Mouse (Mus musculus) midbrain, embryonic 15.5 days (tissue): ENCODE results near the gene Lzts2. TPM values are rescaled to one million over a fixed set of nuclear protein-coding genes. Genes with fewer than 3 reads are reported as not detected.
A peak's percentile ranks its signal among the peaks of the same experiment; 100 is the strongest.

Experiments
- ATAC-seq: fragments of 200-750 bp; cut with Nextera tagmentation; replicated peaks from 2 replicates; pipeline ENCODE4 v1.8.0; 2017; ENCODE audit warnings: moderate TSS enrichment
- H3K27ac ChIP-seq: fragments of 300-500 bp; sonication (generic); 2 replicates; pipeline ENCODE4 v1.5.1; 2015; ENCODE audit warnings: mild to moderate bottlenecking, inconsistent platforms
- H3K27me3 ChIP-seq: fragments of 300-500 bp; sonication (generic); replicated peaks from 2 replicates; pipeline ENCODE4 v1.6.1; 2015; ENCODE audit warnings: inconsistent platforms
- H3K36me3 ChIP-seq: fragments of 300-500 bp; sonication (generic); replicated peaks from 2 replicates; pipeline ENCODE4 v1.6.1; 2015; ENCODE audit warnings: inconsistent platforms
- H3K4me1 ChIP-seq: fragments of 300-500 bp; sonication (generic); 2 replicates; pipeline ENCODE4 v1.6.1; 2015; ENCODE audit warnings: inconsistent platforms
- H3K4me2 ChIP-seq: fragments of 300-500 bp; sonication (generic); 2 replicates; pipeline ENCODE4 v1.6.1; 2015; ENCODE audit warnings: inconsistent platforms, mild to moderate bottlenecking, moderate library complexity
- H3K4me3 ChIP-seq: fragments of 300-500 bp; sonication (generic); 2 replicates; pipeline ENCODE4 v1.5.1; 2015; ENCODE audit warnings: mild to moderate bottlenecking, inconsistent platforms
- H3K9ac ChIP-seq: fragments of 300-500 bp; sonication (generic); 2 replicates; pipeline ENCODE4 v1.6.1; 2015; ENCODE audit warnings: mild to moderate bottlenecking, inconsistent platforms
- H3K9me3 ChIP-seq: fragments of 300-500 bp; sonication (generic); 2 replicates; pipeline ENCODE4 v1.6.1; 2016; ENCODE audit warnings: inconsistent platforms
- WGBS: fragments of 180-500 bp; shearing (Covaris S2); methylation state at CpG from one replicate; pipeline ENCODE4 v1.1.7; 2015; ENCODE audit warnings: mixed read lengths; 5-methylcytosine and 5-hydroxymethylcytosine counted together
- polyA plus RNA-seq: library from polyadenylated mRNA; unstranded; fragments of >200 nt; fragmentation: Nextera tagmentation; extraction: Ambion mirVana; gene quantifications from 2 replicates; pipeline ENCODE4 v1.2.1, GENCODE M21; 2015

The Lzts2 gene
- polyA plus RNA-seq, 1 experiment from 2014 or later = 25.2 TPM

- Histone ChIP-seq H3K9me3 (no peaks in the 10 kb centered on the region), H3K4me1 (peaks cover 53% of the 10 kb centered on the region), H3K9ac (peak overlapping the region; percentile 65), H3K36me3 (no peaks in the 10 kb centered on the region), H3K4me3 (peak overlapping the region; percentile 74), H3K27ac (peak overlapping the region; percentile 93), H3K27me3 (0 out of 2 replicates have a peak, but pooled peaks cover 3% of the 10 kb centered on the region), H3K4me2 (peak overlapping the region; percentile 87)
- peak; percentile 69 for ATAC-seq
- WGBS = under 1% methylated on average over 25 of the region's 27 CpGs
Observed at GRCm38 (mm10) chr19:45017216-45017771, 3.1 kb downstream of the Lzts2 start.

- under 1% methylated on average over 28 of the region's 48 CpGs for WGBS
- Histone ChIP-seq H3K27ac (peak overlapping the region; percentile 93), H3K4me3 (peak overlapping the region; percentile 74), H3K4me2 (peak overlapping the region; percentile 87), H3K27me3 (0 out of 2 replicates have a peak, but pooled peaks cover 3% of the 10 kb centered on the region), H3K36me3 (no peaks in the 10 kb centered on the region), H3K9me3 (no peaks in the 10 kb centered on the region), H3K4me1 (peaks cover 53% of the 10 kb centered on the region), H3K9ac (peak overlapping the region; percentile 65)
- ATAC-seq = peak; percentile 76
Observed at GRCm38 (mm10) chr19:45017909-45018308, 3.7 kb downstream of the Lzts2 start.

- peak overlapping the region; percentile 65 for H3K9ac ChIP-seq
- H3K27me3 ChIP-seq = 0 out of 2 replicates have a peak, but pooled peaks cover 3% of the 10 kb centered on the region
- peak; percentile 12 for ATAC-seq
- peak overlapping the region; percentile 87 for H3K4me2 ChIP-seq
- peaks cover 53% of the 10 kb centered on the region for H3K4me1 ChIP-seq
- 0% methylated on average over 13 of the region's 13 CpGs for WGBS
- H3K27ac ChIP-seq = peak overlapping the region; percentile 93
- no peaks in the 10 kb centered on the region for H3K36me3 ChIP-seq
- H3K9me3 ChIP-seq = no peaks in the 10 kb centered on the region
- peak overlapping the region; percentile 74 for H3K4me3 ChIP-seq
Observed at GRCm38 (mm10) chr19:45018351-45018831, 4.2 kb downstream of the Lzts2 start.

GRCm38 (mm10) chr19:45020348-45020747 lies 6.1 kb downstream of the Lzts2 start:
- no peaks in the 10 kb centered on the region for H3K27me3 ChIP-seq
- H3K4me2 ChIP-seq = no peak overlapping the region
- 0 out of 2 replicates have a peak, but pooled peaks cover 5% of the 10 kb centered on the region for H3K36me3 ChIP-seq
- H3K4me3 ChIP-seq = no peak overlapping the region
- no peaks in the 10 kb centered on the region for H3K9me3 ChIP-seq
- 74% methylated on average over 6 of the region's 6 CpGs for WGBS
- no peak overlapping the region for H3K9ac ChIP-seq
- H3K4me1 ChIP-seq = peaks cover 46% of the 10 kb centered on the region
- H3K27ac ChIP-seq = no peak overlapping the region
- ATAC-seq = no peak

- no peak for ATAC-seq
- H3K9ac ChIP-seq = no peak overlapping the region
- H3K9me3 ChIP-seq = no peaks in the 10 kb centered on the region
- H3K27me3 ChIP-seq = no peaks in the 10 kb centered on the region
- no peak overlapping the region for H3K4me3 ChIP-seq
- H3K4me1 ChIP-seq = peaks cover 36% of the 10 kb centered on the region
- H3K27ac ChIP-seq = no peak overlapping the region
- H3K36me3 ChIP-seq = peaks cover 12% of the 10 kb centered on the region; the same call in 1 of the 2 replicates
- WGBS = 94% methylated on average over 15 of the region's 15 CpGs
- H3K4me2 ChIP-seq = no peak overlapping the region
Observed at GRCm38 (mm10) chr19:45021362-45021761, 7.1 kb downstream of the Lzts2 start.

GRCm38 (mm10) chr19:45023993-45024392 lies 9.8 kb downstream of the Lzts2 start:
- H3K9ac ChIP-seq = no peak overlapping the region
- H3K27ac ChIP-seq = no peak overlapping the region
- WGBS = 84% methylated on average over 11 of the region's 11 CpGs
- H3K27me3 ChIP-seq = no peaks in the 10 kb centered on the region
- H3K36me3 ChIP-seq = peaks cover 12% of the 10 kb centered on the region; the same call in 1 of the 2 replicates
- ATAC-seq = no peak; the same call in 1 of the 2 replicates
- H3K4me1 ChIP-seq = peaks cover 21% of the 10 kb centered on the region
- H3K4me3 ChIP-seq = no peak overlapping the region
- H3K9me3 ChIP-seq = no peaks in the 10 kb centered on the region
- no peak overlapping the region for H3K4me2 ChIP-seq

GRCm38 (mm10) chr19:45024775-45025174 lies 10.6 kb downstream of the Lzts2 start:
- H3K4me2 ChIP-seq = no peak overlapping the region
- H3K4me3 ChIP-seq = no peak overlapping the region
- H3K4me1 ChIP-seq = peaks cover 17% of the 10 kb centered on the region
- peaks cover 12% of the 10 kb centered on the region; the same call in 1 of the 2 replicates for H3K36me3 ChIP-seq
- H3K9ac ChIP-seq = no peak overlapping the region
- ATAC-seq = no peak
- no peaks in the 10 kb centered on the region for H3K9me3 ChIP-seq
- no peak overlapping the region for H3K27ac ChIP-seq
- H3K27me3 ChIP-seq = no peaks in the 10 kb centered on the region
- 89% methylated on average over 20 of the region's 20 CpGs for WGBS

GRCm38 (mm10) chr19:45025937-45026568 lies 11.8 kb downstream of the Lzts2 start:
- Histone ChIP-seq H3K4me1 (peaks cover 13% of the 10 kb centered on the region), H3K27ac (no peak overlapping the region), H3K9me3 (no peaks in the 10 kb centered on the region), H3K27me3 (no peaks in the 10 kb centered on the region), H3K9ac (no peak overlapping the region), H3K36me3 (peaks cover 12% of the 10 kb centered on the region; the same call in 1 of the 2 replicates), H3K4me2 (no peak overlapping the region), H3K4me3 (no peak overlapping the region)
- no peak for ATAC-seq
- 93% methylated on average over 37 of the region's 37 CpGs for WGBS

- Histone ChIP-seq H3K4me1 (peaks cover 10% of the 10 kb centered on the region), H3K27me3 (no peaks in the 10 kb centered on the region), H3K36me3 (peaks cover 12% of the 10 kb centered on the region; the same call in 1 of the 2 replicates), H3K4me3 (no peak overlapping the region), H3K4me2 (no peak overlapping the region), H3K9ac (no peak overlapping the region), H3K27ac (no peak overlapping the region), H3K9me3 (no peaks in the 10 kb centered on the region)
- WGBS = 88% methylated on average over 6 of the region's 6 CpGs
- ATAC-seq = no peak
Observed at GRCm38 (mm10) chr19:45026958-45027670, 12.9 kb downstream of the Lzts2 start.

GRCm38 (mm10) chr19:45027848-45028247 lies 13.6 kb downstream of the Lzts2 start:
- Histone ChIP-seq H3K27me3 (no peaks in the 10 kb centered on the region), H3K36me3 (peaks cover 12% of the 10 kb centered on the region; the same call in 1 of the 2 replicates), H3K4me2 (no peak overlapping the region), H3K4me1 (peaks cover 7% of the 10 kb centered on the region), H3K9ac (no peak overlapping the region), H3K27ac (no peak overlapping the region), H3K9me3 (no peaks in the 10 kb centered on the region), H3K4me3 (no peak overlapping the region)
- WGBS = 81% methylated on average over 6 of the region's 6 CpGs
- no peak for ATAC-seq

- Histone ChIP-seq H3K27me3 (no peaks in the 10 kb centered on the region), H3K27ac (no peak overlapping the region), H3K4me3 (no peak overlapping the region), H3K9ac (no peak overlapping the region), H3K4me1 (peaks cover 7% of the 10 kb centered on the region), H3K4me2 (no peak overlapping the region), H3K9me3 (no peaks in the 10 kb centered on the region), H3K36me3 (peaks cover 9% of the 10 kb centered on the region; the same call in 1 of the 2 replicates)
- 66% methylated on average over 19 of the region's 19 CpGs for WGBS
- ATAC-seq = no peak
Observed at GRCm38 (mm10) chr19:45028746-45029145, 14.5 kb downstream of the Lzts2 start.

- 45% methylated on average over 9 of the region's 9 CpGs for WGBS
- Histone ChIP-seq H3K27ac (no peak overlapping the region), H3K27me3 (no peaks in the 10 kb centered on the region), H3K9me3 (no peaks in the 10 kb centered on the region), H3K4me3 (no peak overlapping the region), H3K36me3 (peaks cover 6% of the 10 kb centered on the region; the same call in 1 of the 2 replicates), H3K4me1 (peaks cover 7% of the 10 kb centered on the region), H3K9ac (no peak overlapping the region), H3K4me2 (no peak overlapping the region)
- no peak for ATAC-seq
Observed at GRCm38 (mm10) chr19:45029571-45029970, 15.4 kb downstream of the Lzts2 start.
